Mouse (Mus musculus) E14TG2a.4 (cell line): Measurements from ENCODE around the gene 1700029I15Rik.

ENCODE experiments used
- CTCF ChIP-seq: conservative IDR thresholded peaks from 2 replicates; pipeline ENCODE4 v1.5.1; 2014; ENCODE audit warnings: low read length
- NANOG ChIP-seq: IDR thresholded peaks from 2 replicates; pipeline ENCODE4 v1.6.1; 2014; ENCODE audit warnings: borderline replicate concordance, low read length, mixed read lengths
- POU5F1 ChIP-seq: IDR thresholded peaks from 2 replicates; pipeline ENCODE4 v1.6.1; 2014; ENCODE audit warnings: low read length, borderline replicate concordance

GRCm38 (mm10) chr2:92374514-92374913 is 7.8 kb upstream of the 1700029I15Rik start, which contains the start of the genes Pex16 and Large2:
- TF ChIP-seq CTCF (no peak), POU5F1 (no peak), NANOG (no peak)
